Mouse (Mus musculus) forebrain, embryonic 13.5 days (tissue): ENCODE measurements around the gene Tle6. TPM values are rescaled to one million over a fixed set of nuclear protein-coding genes. Genes with fewer than 3 reads are reported as not detected.
A peak's percentile ranks its signal among the peaks of the same experiment; 100 is the strongest.

ENCODE experiments used
- ATAC-seq: fragments of 200-750 bp; cut with Nextera tagmentation; 2 replicates; pipeline ENCODE4 v1.8.0; 2017
- H3K27ac ChIP-seq: fragments of 300-500 bp; sonication (generic); 2 replicates; pipeline ENCODE4 v1.5.1; 2015; ENCODE audit warnings: inconsistent platforms, mild to moderate bottlenecking, moderate library complexity
- H3K27me3 ChIP-seq: fragments of 300-500 bp; sonication (generic); 2 replicates; pipeline ENCODE4 v1.6.1; 2015; ENCODE audit warnings: mild to moderate bottlenecking, inconsistent platforms
- H3K36me3 ChIP-seq: fragments of 300-500 bp; sonication (generic); 2 replicates; pipeline ENCODE4 v1.6.1; 2015; ENCODE audit warnings: mild to moderate bottlenecking, inconsistent platforms; ENCODE audit not compliant: poor library complexity, severe bottlenecking
- H3K4me1 ChIP-seq: fragments of 300-500 bp; sonication (generic); 2 replicates; pipeline ENCODE4 v1.6.1; 2015; ENCODE audit warnings: inconsistent platforms
- H3K4me2 ChIP-seq: fragments of 300-500 bp; sonication (generic); 2 replicates; pipeline ENCODE4 v1.6.1; 2015; ENCODE audit warnings: inconsistent platforms, mild to moderate bottlenecking, moderate library complexity
- H3K4me3 ChIP-seq: fragments of 300-500 bp; sonication (generic); 2 replicates; pipeline ENCODE4 v1.5.1; 2015; ENCODE audit warnings: mild to moderate bottlenecking, inconsistent platforms
- H3K9ac ChIP-seq: fragments of 300-500 bp; sonication (generic); 2 replicates; pipeline ENCODE4 v1.6.1; 2015; ENCODE audit warnings: mild to moderate bottlenecking, inconsistent platforms
- H3K9me3 ChIP-seq: fragments of 300-500 bp; sonication (generic); replicated peaks from 2 replicates; pipeline ENCODE4 v1.6.1; 2016; ENCODE audit warnings: inconsistent platforms
- WGBS: fragments of 180-500 bp; shearing (Covaris S2); methylation state at CpG from one replicate; pipeline ENCODE4 v1.1.7; 2015; 5-methylcytosine and 5-hydroxymethylcytosine counted together
- polyA plus RNA-seq: library from polyadenylated mRNA; unstranded; fragments of >200 nt; fragmentation: Nextera tagmentation; extraction: Ambion mirVana; gene quantifications from 2 replicates; pipeline ENCODE4 v1.2.1, GENCODE M21; 2015

Tle6 gene
- polyA plus RNA-seq, 1 experiment from 2014 or later = 1.8 TPM

DNA sequence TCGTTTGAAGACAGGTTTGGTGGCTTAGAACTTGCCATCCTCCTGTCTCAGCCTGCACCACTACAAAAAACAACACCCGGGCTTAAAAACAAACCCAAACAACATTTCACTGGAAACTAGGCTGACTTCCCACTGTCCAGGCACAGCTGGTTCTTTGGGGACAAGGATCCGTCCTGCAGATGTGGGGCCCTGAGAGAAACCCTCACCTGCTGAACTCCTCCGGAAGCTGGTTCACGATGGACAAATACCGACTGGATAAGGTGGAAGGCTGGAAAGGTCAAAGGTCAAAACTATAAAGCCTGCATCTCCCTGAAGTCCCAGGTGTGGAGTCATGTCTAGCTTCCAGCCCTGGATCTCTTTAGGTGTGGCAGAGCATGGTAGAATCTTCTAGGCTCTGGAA lies 2.0 kb downstream of the Tle6 start:
- Histone ChIP-seq H3K9me3 (no peaks in the 10 kb centered on the region), H3K4me1 (peaks cover 47% of the 10 kb centered on the region), H3K27ac (no peak overlapping the region), H3K27me3 (peaks cover 72% of the 10 kb centered on the region), H3K4me3 (no peak overlapping the region), H3K36me3 (no peaks in the 10 kb centered on the region), H3K9ac (no peak overlapping the region), H3K4me2 (no peak overlapping the region)
- ATAC-seq = no peak
- 61% methylated on average over 6 of the region's 6 CpGs for WGBS

DNA sequence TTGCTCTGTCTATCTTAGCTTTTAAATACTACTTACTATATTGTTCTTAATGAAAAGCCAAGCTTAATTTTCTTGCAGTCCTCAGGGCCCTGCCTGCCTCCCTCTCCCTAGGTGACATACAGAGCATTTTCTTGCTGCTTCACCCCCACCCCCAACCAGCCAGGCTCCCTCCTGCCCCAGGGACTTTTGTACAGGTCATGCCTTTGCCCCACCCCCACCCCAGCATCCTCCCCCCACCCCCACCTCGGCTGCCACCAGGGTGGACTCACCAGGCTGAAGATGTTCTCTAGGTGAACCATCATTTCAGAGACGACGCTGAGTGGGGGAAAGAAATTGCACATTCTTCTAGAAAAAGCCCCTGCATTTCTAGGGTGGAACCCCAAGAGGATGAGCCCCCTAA lies 2.5 kb downstream of the Tle6 start:
- no peaks in the 10 kb centered on the region for H3K9me3 ChIP-seq
- H3K4me1 ChIP-seq = peaks cover 47% of the 10 kb centered on the region
- no peak overlapping the region for H3K27ac ChIP-seq
- no peak overlapping the region for H3K4me3 ChIP-seq
- no peaks in the 10 kb centered on the region for H3K36me3 ChIP-seq
- ATAC-seq = no peak
- no peak overlapping the region for H3K4me2 ChIP-seq
- no peak overlapping the region for H3K9ac ChIP-seq
- H3K27me3 ChIP-seq = peaks cover 76% of the 10 kb centered on the region
- WGBS = 52% methylated on average over 3 of the region's 3 CpGs

DNA sequence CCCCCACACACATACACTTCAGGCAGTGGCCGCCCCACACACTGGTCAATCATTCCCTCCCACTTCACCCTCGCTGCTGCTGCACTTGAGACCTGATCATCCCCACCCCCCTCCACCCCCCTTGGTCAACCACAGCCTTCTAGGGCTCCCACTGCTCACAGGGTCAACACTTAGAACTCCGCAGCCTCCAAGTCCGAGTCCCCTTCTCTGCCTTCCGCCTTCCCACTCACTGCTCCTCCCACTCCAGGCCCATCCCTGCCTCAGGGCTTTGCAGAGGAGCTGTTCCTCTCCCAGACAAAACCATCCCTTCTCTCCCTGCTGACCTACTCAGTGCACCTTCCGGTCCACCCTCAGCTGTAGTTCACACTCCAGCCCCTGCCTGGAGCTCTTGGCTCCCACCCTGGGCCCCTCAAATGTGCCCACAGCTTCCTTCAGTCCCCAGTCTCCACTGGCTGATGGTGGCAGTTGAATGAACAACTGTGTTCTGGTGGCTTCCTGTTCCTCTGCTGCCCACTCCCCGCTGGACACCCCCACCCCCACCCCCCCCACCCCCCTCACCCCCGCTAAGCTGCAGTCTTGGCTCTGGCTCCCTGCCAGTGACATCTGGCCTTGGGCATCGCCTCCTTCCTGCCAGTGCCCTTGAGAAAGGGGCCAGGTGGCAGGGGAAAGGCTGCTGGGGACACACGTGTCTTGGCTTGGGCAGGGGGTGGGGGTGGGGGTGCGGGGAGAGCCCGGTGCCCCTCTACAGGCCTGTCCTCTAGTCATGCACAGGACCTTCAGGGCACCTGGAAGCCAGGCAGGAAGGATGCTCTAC lies 3.5 kb downstream of the Tle6 start:
- H3K4me3 ChIP-seq = no peak overlapping the region
- peaks cover 85% of the 10 kb centered on the region for H3K27me3 ChIP-seq
- no peak for ATAC-seq
- H3K36me3 ChIP-seq = no peaks in the 10 kb centered on the region
- H3K4me1 ChIP-seq = peaks cover 43% of the 10 kb centered on the region
- H3K4me2 ChIP-seq = peak overlapping the region; percentile 45
- no peak overlapping the region for H3K9ac ChIP-seq
- H3K9me3 ChIP-seq = no peaks in the 10 kb centered on the region
- H3K27ac ChIP-seq = peak overlapping the region; percentile 48; the same call in 1 of the 2 replicates
- 2% methylated on average over 11 of the region's 12 CpGs for WGBS

DNA sequence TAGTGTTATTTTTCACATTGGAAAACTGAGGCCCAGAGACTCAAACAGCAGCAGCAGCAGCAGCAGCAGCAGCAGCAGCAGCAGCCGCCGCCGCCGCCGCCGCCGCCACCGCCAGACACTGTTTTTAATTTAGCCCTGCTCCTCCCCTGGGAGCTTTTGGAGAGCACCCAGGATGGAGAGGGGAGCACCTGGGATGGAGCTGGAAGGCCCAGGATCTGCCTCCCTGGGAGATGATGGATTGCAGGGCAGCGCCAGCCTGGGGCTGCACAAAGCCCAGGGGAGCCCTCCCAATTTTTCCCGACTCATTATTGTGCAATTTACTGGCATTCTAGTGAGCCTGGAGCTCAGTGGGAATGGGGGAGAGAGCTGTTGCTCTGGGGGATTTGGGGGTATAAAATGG lies 4.3 kb downstream of the Tle6 start:
- Histone ChIP-seq H3K4me3 (no peak overlapping the region; the same call in 1 of the 2 replicates), H3K27me3 (peaks cover 85% of the 10 kb centered on the region)
- 0% methylated on average over 10 of the region's 10 CpGs for WGBS

DNA sequence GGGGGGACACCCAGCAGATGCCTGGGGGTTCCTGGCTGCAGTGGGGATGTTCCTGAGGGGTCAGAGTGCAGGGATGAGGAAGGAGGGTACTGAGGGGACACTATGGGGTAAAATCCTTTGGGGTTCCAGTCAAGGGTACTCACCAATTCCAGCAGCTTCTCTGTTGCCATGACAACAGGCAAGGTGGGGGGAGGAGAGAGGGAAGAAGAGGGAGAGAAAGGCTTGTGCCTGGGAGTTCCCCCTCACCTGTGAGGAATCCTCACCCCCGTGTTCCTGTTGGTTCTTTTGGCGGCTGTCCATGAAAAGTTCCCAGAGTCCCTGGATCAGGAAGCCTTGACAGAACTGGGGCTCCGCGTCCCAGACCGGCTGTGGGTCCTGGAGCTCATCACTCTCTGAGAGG lies 5.3 kb downstream of the Tle6 start:
- no peak overlapping the region for H3K4me2 ChIP-seq
- peaks cover 90% of the 10 kb centered on the region for H3K27me3 ChIP-seq
- ATAC-seq = no peak
- no peak overlapping the region for H3K27ac ChIP-seq
- H3K36me3 ChIP-seq = no peaks in the 10 kb centered on the region
- WGBS = 37% methylated on average over 5 of the region's 5 CpGs
- no peak overlapping the region for H3K9ac ChIP-seq
- no peaks in the 10 kb centered on the region for H3K9me3 ChIP-seq
- peaks cover 31% of the 10 kb centered on the region for H3K4me1 ChIP-seq
- no peak overlapping the region for H3K4me3 ChIP-seq

More for the DNA sequence above, 4.3 kb downstream of the Tle6 start:
- no peak overlapping the region for H3K9ac ChIP-seq
- H3K9me3 ChIP-seq = no peaks in the 10 kb centered on the region
- H3K4me1 ChIP-seq = peaks cover 40% of the 10 kb centered on the region
- H3K36me3 ChIP-seq = no peaks in the 10 kb centered on the region
- peak overlapping the region; percentile 45 for H3K4me2 ChIP-seq
- peak overlapping the region; percentile 48 for H3K27ac ChIP-seq
- no peak for ATAC-seq

DNA sequence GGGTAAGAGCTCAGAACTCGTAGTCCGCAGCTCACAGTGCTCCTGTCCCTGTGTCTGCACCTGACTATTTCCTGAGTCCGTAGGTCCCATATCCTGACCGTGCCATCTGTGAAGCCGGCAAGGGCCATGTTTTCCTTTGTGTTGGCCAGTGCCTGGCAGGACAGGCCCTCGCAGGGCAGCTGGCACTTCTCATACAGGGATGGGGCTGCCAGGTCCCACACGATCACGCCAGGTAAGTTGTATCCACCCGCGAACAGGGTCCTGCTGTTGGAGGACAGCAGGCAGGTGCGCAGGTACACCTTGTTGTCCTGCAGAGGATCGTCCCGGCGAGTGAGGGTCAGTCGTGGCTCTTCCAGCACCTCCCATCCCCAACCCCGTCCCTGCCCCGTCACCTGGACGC lies 6.9 kb downstream of the Tle6 start:
- no peaks in the 10 kb centered on the region for H3K9me3 ChIP-seq
- no peak overlapping the region for H3K27ac ChIP-seq
- no peak overlapping the region for H3K9ac ChIP-seq
- peaks cover 90% of the 10 kb centered on the region for H3K27me3 ChIP-seq
- H3K36me3 ChIP-seq = no peaks in the 10 kb centered on the region
- ATAC-seq = no peak
- no peak overlapping the region for H3K4me3 ChIP-seq
- peaks cover 28% of the 10 kb centered on the region for H3K4me1 ChIP-seq
- H3K4me2 ChIP-seq = no peak overlapping the region
- 79% methylated on average over 18 of the region's 18 CpGs for WGBS

DNA sequence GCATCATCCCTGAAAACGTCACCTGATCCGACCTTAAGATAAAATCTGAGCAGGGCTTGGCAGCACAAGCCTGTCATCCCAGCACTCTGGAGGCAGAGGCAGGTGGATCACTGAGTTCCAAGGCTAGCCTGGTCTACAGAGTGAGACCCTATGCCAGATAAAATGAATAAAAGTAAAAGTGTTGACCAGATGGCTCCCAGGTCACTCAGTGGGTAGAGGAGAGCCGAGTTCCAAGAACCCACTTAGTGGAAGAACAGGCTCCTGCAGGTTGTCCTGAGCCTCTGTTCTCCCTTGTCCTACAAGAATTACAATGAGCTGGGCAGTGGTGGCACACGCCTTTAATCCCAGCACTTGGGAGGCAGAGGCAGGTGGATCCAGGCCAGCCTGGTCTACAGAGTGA lies 7.7 kb downstream of the Tle6 start:
- Histone ChIP-seq H3K27ac (no peak overlapping the region), H3K4me2 (no peak overlapping the region), H3K27me3 (peaks cover 89% of the 10 kb centered on the region), H3K36me3 (no peaks in the 10 kb centered on the region), H3K9ac (no peak overlapping the region), H3K4me1 (peaks cover 28% of the 10 kb centered on the region), H3K9me3 (no peaks in the 10 kb centered on the region), H3K4me3 (no peak overlapping the region)
- whole genome bisulfite sequencing = 70% methylated on average over 4 of the region's 4 CpGs
- no peak for ATAC-seq

DNA sequence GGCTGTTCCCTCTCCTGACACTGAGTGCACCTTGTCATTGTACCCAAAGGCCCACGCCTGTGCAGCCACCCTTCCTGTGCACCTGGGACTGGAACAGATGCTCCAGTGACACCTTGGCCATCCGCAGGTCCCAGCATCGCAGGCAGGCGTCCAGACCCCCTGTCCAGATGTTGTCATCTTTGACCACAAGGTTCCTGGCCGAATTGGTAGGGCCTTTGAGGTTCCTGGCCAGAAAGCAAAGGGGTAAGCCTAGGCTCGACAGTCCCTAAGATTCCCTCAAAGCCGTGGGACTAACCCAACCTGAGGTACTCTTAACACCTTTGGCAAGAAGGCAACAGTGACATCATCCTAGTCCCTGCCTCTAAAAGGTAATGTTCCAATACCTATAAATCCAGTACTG lies 8.2 kb downstream of the Tle6 start:
- H3K4me1 ChIP-seq = peaks cover 24% of the 10 kb centered on the region
- H3K9ac ChIP-seq = no peak overlapping the region
- no peak for ATAC-seq
- H3K4me3 ChIP-seq = no peak overlapping the region
- peaks cover 88% of the 10 kb centered on the region for H3K27me3 ChIP-seq
- H3K9me3 ChIP-seq = no peaks in the 10 kb centered on the region
- H3K36me3 ChIP-seq = peaks cover 5% of the 10 kb centered on the region; the same call in 1 of the 2 replicates
- no peak overlapping the region for H3K27ac ChIP-seq
- 79% methylated on average over 7 of the region's 7 CpGs for WGBS
- no peak overlapping the region for H3K4me2 ChIP-seq

DNA sequence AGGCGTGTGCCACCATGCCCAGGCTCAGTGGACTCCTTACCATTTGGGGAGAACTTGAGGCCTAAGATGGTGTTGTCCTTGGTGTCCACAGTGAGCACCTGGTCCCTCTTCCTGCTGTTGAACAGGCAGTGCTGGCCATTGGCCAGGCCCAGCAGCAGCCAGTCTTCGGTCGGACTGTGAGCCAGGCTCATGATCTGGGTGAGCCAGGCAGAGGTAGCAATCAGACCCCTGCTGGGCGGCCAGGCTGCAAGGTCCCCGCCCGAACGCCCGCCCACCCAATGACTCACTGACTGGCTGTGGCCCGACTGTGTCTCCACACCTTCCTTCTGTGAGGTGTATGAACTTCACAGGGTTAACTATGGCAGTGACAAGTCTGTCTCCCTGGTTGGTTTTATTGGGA lies 9.0 kb downstream of the Tle6 start:
- H3K36me3 ChIP-seq = peaks cover 5% of the 10 kb centered on the region; the same call in 1 of the 2 replicates
- ATAC-seq = no peak
- WGBS = 65% methylated on average over 9 of the region's 9 CpGs
- no peak overlapping the region for H3K27ac ChIP-seq
- H3K4me2 ChIP-seq = no peak overlapping the region
- H3K4me1 ChIP-seq = peaks cover 16% of the 10 kb centered on the region
- H3K9ac ChIP-seq = no peak overlapping the region
- peaks cover 90% of the 10 kb centered on the region for H3K27me3 ChIP-seq
- no peak overlapping the region for H3K4me3 ChIP-seq
- no peaks in the 10 kb centered on the region for H3K9me3 ChIP-seq

DNA sequence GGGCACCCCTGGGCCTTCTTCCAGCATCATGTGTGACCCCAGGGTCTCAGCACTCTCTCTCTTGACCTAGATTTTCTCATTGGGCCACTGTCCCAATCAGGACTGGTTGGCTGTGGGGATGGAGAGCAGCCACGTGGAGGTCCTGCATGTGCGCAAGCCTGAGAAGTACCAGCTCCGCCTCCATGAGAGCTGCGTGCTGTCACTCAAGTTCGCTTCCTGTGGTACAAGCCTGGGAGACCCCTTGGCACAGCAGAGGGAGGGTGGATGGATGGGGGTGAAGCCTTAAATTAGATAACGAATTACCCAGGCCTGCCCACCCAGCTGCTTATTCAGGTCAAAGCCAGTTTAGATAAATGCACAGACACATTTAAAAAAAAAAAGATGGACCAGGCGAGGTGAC lies 12.1 kb downstream of the Tle6 start:
- Histone ChIP-seq H3K9me3 (no peaks in the 10 kb centered on the region), H3K27me3 (peaks cover 76% of the 10 kb centered on the region), H3K36me3 (peaks cover 5% of the 10 kb centered on the region; the same call in 1 of the 2 replicates), H3K4me3 (no peak overlapping the region), H3K27ac (no peak overlapping the region), H3K4me2 (no peak overlapping the region), H3K4me1 (no peaks in the 10 kb centered on the region), H3K9ac (no peak overlapping the region)
- WGBS = 65% methylated on average over 7 of the region's 7 CpGs
- no peak for ATAC-seq

DNA sequence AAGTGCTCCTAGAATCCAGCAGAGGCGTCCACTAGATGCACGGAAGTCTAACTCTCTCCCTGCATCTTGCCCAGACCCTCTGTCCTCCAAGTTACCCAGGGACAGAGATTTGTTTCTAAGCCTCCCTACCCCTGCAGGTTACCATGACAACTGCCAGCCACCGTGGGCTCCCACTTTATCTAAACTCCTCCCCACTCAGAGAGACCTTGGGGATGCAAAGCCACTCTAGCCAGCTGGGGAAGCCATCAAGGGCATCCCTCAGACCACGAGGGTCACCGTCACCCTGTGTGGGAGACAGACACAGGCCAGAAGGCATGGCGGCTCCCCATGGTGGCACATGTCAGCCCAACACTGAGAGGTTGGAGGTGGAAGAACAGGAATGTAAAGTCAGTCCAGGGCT lies 17.5 kb downstream of the Tle6 start:
- no peak overlapping the region for H3K9ac ChIP-seq
- ATAC-seq = no peak
- peaks cover 4% of the 10 kb centered on the region; the same call in 1 of the 2 replicates for H3K4me1 ChIP-seq
- H3K27me3 ChIP-seq = peaks cover 76% of the 10 kb centered on the region
- H3K9me3 ChIP-seq = no peaks in the 10 kb centered on the region
- H3K4me3 ChIP-seq = no peak overlapping the region
- H3K4me2 ChIP-seq = no peak overlapping the region
- no peak overlapping the region for H3K27ac ChIP-seq
- 52% methylated on average over 6 of the region's 6 CpGs for WGBS
- peaks cover 5% of the 10 kb centered on the region; the same call in 1 of the 2 replicates for H3K36me3 ChIP-seq

DNA sequence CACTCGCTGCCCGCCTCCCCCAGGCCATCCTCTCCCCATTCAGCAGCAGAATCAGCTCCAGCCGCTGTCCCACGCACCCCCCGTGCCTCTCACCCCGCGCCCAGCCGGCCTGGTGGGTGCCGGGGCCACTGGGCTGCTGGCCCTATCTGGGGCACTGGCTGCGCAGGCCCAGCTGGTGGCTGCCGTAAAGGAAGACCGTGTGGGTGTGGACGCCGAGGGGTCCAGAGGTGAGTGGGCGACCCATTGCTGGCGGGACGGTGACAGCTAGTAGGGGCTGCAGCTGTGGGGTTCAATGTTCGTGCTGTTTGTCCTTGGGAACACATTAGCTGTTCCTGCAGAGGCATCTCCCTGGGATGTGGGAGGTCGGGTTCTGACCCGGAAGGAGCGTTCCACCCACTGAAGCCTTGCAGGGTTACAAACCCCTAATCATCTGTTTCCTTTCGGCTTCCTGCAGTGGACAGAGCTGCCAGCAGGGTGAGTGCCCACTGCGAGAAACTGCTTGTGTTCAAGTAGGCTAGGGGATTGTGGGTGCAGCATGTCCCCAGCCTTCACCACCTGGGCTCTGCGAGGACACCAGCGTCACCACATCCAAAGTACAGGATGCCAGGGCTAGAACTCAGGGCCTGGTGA lies 20.3 kb downstream of the Tle6 start:
- no peak overlapping the region for H3K4me2 ChIP-seq
- no peak overlapping the region for H3K9ac ChIP-seq
- whole genome bisulfite sequencing = 65% methylated on average over 25 of the region's 25 CpGs
- no peak overlapping the region for H3K27ac ChIP-seq
- no peak overlapping the region for H3K4me3 ChIP-seq
- no peak for ATAC-seq
- no peaks in the 10 kb centered on the region for H3K36me3 ChIP-seq
- H3K9me3 ChIP-seq = no peaks in the 10 kb centered on the region
- peaks cover 11% of the 10 kb centered on the region for H3K4me1 ChIP-seq
- H3K27me3 ChIP-seq = peaks cover 84% of the 10 kb centered on the region
